Mouse (Mus musculus) kidney, adult 8-10 months (tissue): ENCODE measurements at regions not wholly inside any gene's neighbourhood (a gene's known extent, or its start where the extent isn't known, plus 50 kb on each side); places are given as distances from the start of the nearest gene placed in this dataset.
"Not testable (repeated sequence)": the region's sequence is repeated elsewhere in the genome, so short reads cannot be mapped to it uniquely, and the experiment has no call there.

ENCODE experiments used
- DNase-seq, 2 experiments: peaks; one replicate each; pipeline ENCODE4 v3.0.0; 2022

GRCm38 (mm10) chr9:86095460-86095859 lies 253.3 kb downstream of the Tpbg start:
- DNase-seq = no peak

GRCm38 (mm10) chr9:86096246-86096645 lies 254.1 kb downstream of the Tpbg start:
- DNase-seq = peak; percentile 26 to 66

- no peak for DNase-seq
Measured at GRCm38 (mm10) chr9:86099325-86099724, 257.1 kb downstream of the Tpbg start.

- DNase-seq = no peak
Measured at GRCm38 (mm10) chr9:86101360-86102086, 259.3 kb downstream of the Tpbg start.

- no peak for DNase-seq
Measured at GRCm38 (mm10) chr9:86103607-86104006, 261.4 kb downstream of the Tpbg start.

GRCm38 (mm10) chr9:86104664-86105063 lies 262.5 kb downstream of the Tpbg start:
- DNase-seq = no peak

- DNase-seq = no peak
Measured at GRCm38 (mm10) chr9:86105851-86106250, 263.7 kb downstream of the Tpbg start.

GRCm38 (mm10) chr9:86109906-86110305 lies 267.7 kb downstream of the Tpbg start:
- no peak for DNase-seq

GRCm38 (mm10) chr9:86119370-86119769 lies 277.2 kb downstream of the Tpbg start:
- no peak for DNase-seq

- not testable (repeated sequence) for DNase-seq
Measured at GRCm38 (mm10) chr9:86135617-86136016, 293.4 kb downstream of the Tpbg start.

- DNase-seq = no peak
Measured at GRCm38 (mm10) chr9:86145903-86146302, 303.7 kb downstream of the Tpbg start.

- no peak for DNase-seq
Measured at GRCm38 (mm10) chr9:86160316-86160715, 304.4 kb downstream of the Ube2cbp start.

GRCm38 (mm10) chr9:86166362-86167067 lies 298.2 kb downstream of the Ube2cbp start:
- no peak for DNase-seq

GRCm38 (mm10) chr9:86170756-86171155 lies 294.0 kb downstream of the Ube2cbp start:
- DNase-seq = no peak

GRCm38 (mm10) chr9:86186751-86187747 lies 277.7 kb downstream of the Ube2cbp start:
- DNase-seq = no peak

GRCm38 (mm10) chr9:86188873-86189272 lies 275.9 kb downstream of the Ube2cbp start:
- DNase-seq = no peak

GRCm38 (mm10) chr9:86205041-86205440 lies 259.7 kb downstream of the Ube2cbp start:
- no peak for DNase-seq

GRCm38 (mm10) chr9:86208334-86208925 lies 256.3 kb downstream of the Ube2cbp start:
- DNase-seq = no peak

- DNase-seq = no peak
Measured at GRCm38 (mm10) chr9:86211267-86211666, 253.5 kb downstream of the Ube2cbp start.

- DNase-seq = no peak
Measured at GRCm38 (mm10) chr9:86219669-86220068, 245.1 kb downstream of the Ube2cbp start.

- DNase-seq = no peak
Measured at GRCm38 (mm10) chr9:86224530-86224929, 240.2 kb downstream of the Ube2cbp start.

GRCm38 (mm10) chr9:86230673-86231350 lies 233.9 kb downstream of the Ube2cbp start:
- no peak for DNase-seq
